Mouse (Mus musculus) C2C12 (cell line): Measurements from ENCODE around the gene Ntsr1. TPM values are rescaled to one million over a fixed set of nuclear protein-coding genes. Genes with fewer than 3 reads are reported as not detected.

Experiments
- H3K27me3 ChIP-seq: one replicate; pipeline ENCODE4 v1.6.1; 2011; ENCODE audit not compliant: control insufficient read depth, insufficient read depth, insufficient read length
- H3K36me3 ChIP-seq: one replicate; pipeline ENCODE4 v1.6.1; 2011; ENCODE audit not compliant: control insufficient read depth, insufficient read depth
- H3K4me3 ChIP-seq: one replicate; pipeline ENCODE4 v1.5.1; 2011; ENCODE audit warnings: mild to moderate bottlenecking, control low read depth; ENCODE audit not compliant: poor library complexity, insufficient read depth, severe bottlenecking
- H3K79me2 ChIP-seq: one replicate; pipeline ENCODE4 v1.6.1; 2011; ENCODE audit not compliant: control insufficient read depth, insufficient read depth
- H3K79me3 ChIP-seq: one replicate; pipeline ENCODE4 v1.6.1; 2011; ENCODE audit warnings: low read depth, control low read depth
- H3ac ChIP-seq: one replicate; pipeline ENCODE3; 2011; ENCODE audit warnings: low read depth; ENCODE audit not compliant: control insufficient read depth, insufficient read length
- CEBPB ChIP-seq: IDR thresholded peaks from one replicate; pipeline ENCODE4 v1.6.1; 2011; ENCODE audit warnings: low read depth, mild to moderate bottlenecking, control low read depth, moderate library complexity
- CTCF ChIP-seq: IDR thresholded peaks from one replicate; pipeline ENCODE4 v1.5.1; 2011; ENCODE audit not compliant: control insufficient read depth, insufficient read depth, insufficient read length
- FOSL1 ChIP-seq: IDR thresholded peaks from one replicate; pipeline ENCODE4 v1.8.0; 2011; ENCODE audit warnings: mild to moderate bottlenecking, low read length; ENCODE audit not compliant: poor library complexity, insufficient read depth, severe bottlenecking
- MAX ChIP-seq: IDR thresholded peaks from one replicate; pipeline ENCODE4 v1.6.1; 2011; ENCODE audit warnings: mild to moderate bottlenecking, control low read depth
- MYOD1 ChIP-seq: IDR thresholded peaks from one replicate; pipeline ENCODE4 v1.6.1; 2011; ENCODE audit warnings: low read depth; ENCODE audit not compliant: control insufficient read depth, insufficient read length
- MYOG ChIP-seq: IDR thresholded peaks from one replicate; pipeline ENCODE4 v1.6.1; 2011; ENCODE audit not compliant: control insufficient read depth, insufficient read length; ENCODE audit errors: extremely low read depth
- USF1 ChIP-seq: IDR thresholded peaks from one replicate; pipeline ENCODE4 v1.6.1; 2011; ENCODE audit warnings: low read depth, mild to moderate bottlenecking, control low read depth, moderate library complexity
- polyA plus RNA-seq: library from polyadenylated mRNA; unstranded; fragments of >200 nt; fragmentation: generic; extraction: Trizol; gene quantifications from one replicate; pipeline ENCODE4 v1.2.1, GENCODE M21; 2012; ENCODE audit warnings: missing spikeins

Gene Ntsr1
- polyA plus RNA-seq, 1 experiment: not detected

DNA sequence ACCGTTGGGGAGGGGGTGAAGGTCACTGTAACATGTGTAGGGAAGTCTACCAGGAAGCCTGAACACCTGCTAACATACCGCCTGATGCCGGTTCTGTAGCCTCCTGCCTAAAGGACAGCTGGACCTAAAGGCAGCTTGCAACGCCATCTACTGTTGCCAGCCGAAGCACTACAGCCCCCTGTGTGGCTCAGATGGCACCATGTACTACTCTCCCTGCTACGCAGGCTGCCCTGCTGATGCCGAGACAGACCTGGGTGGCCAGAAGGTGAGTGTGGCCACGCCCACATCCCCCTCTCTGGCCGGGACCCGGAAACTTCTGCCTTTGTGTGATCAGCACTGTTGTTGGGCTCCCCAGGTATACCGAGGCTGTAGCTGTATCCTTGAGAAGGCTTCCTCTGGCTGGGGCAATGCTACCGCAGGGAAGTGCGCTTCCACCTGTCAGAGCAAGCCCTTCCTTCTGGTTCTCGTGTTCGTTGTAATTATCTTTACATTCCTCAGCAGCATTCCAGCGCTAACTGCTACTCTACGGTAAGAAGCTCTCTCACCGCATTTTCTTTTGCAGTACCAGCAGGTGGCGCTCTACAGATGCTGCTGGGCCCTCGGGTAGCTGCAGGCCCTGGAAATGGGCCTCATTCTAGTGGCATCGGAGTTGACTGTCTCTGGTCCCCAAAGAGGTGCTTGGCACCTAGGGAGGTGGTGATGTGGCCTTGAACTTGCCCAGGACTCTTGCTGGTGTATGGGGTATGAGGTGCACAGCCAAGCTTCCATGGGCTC lies 27.3 kb upstream of the Ntsr1 start:
- Histone ChIP-seq H3ac (no peak overlapping the region), H3K4me3 (no peak overlapping the region), H3K27me3 (no peaks in the 10 kb centered on the region), H3K36me3 (no peaks in the 10 kb centered on the region), H3K79me3 (no peaks in the 10 kb centered on the region), H3K79me2 (no peaks in the 10 kb centered on the region)
- TF ChIP-seq USF1 (no peak), CTCF (peak; percentile 29)

GRCm38 (mm10) chr2:180473080-180473440 lies 26.7 kb upstream of the Ntsr1 start:
- no peak for TF ChIP-seq MYOG
- no peak for TF ChIP-seq FOSL1
- TF ChIP-seq CEBPB: no peak
- TF ChIP-seq MAX: no peak
- TF ChIP-seq MYOD1: no peak
- no peak for TF ChIP-seq CTCF
- no peak for TF ChIP-seq USF1
- Histone ChIP-seq H3K36me3 (no peaks in the 10 kb centered on the region), H3K27me3 (no peaks in the 10 kb centered on the region), H3K79me3 (no peaks in the 10 kb centered on the region), H3K4me3 (no peak overlapping the region), H3ac (no peak overlapping the region), H3K79me2 (no peaks in the 10 kb centered on the region)

DNA sequence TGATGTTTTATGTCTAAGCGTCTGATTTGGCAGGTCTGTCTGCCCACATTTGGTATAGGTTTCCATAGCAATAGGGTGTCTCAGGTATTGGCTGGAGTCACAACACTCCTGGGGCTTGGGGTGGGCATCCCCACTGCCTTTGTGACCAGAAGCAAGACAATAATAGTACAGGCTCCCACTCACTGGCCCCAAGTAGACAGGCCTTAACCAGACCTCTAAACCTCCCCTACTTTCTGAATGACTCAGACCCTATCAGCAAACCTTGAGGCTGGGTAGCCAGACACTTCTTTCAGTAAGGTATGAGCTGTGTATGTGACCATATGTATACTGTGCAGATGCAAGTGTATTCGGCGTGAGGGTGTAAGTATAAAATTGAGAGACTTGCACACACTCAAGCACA lies 24.9 kb upstream of the Ntsr1 start:
- no peaks in the 10 kb centered on the region for H3K36me3 ChIP-seq
- H3K27me3 ChIP-seq: peaks cover 6% of the 10 kb centered on the region
- H3K4me3 ChIP-seq: no peak overlapping the region
- H3K79me3 ChIP-seq: no peaks in the 10 kb centered on the region
- TF ChIP-seq MAX: no peak
- no peak for TF ChIP-seq MYOD1
- no peaks in the 10 kb centered on the region for H3K79me2 ChIP-seq
- H3ac ChIP-seq: no peak overlapping the region

DNA sequence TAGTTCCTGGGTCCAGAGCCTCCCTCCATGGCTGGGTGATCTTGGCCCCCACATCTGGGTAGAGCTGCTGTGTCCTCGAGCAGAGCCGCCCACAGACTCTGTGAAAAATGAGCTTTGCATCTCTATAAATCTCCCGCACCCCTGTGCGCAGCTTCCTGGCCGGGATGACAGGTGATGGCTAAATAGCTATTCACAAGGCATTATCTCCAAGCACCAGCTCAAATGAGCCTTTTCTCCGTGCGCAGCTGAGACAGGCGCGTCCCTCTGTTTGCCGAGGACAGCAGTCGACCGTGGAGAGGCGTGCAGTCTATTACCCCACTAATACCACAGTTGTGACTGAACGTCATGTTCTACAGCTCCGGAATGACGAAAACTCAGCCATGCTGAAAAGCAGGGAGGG lies 17.5 kb upstream of the Ntsr1 start:
- no peaks in the 10 kb centered on the region for H3K36me3 ChIP-seq
- H3ac ChIP-seq: no peak overlapping the region
- TF ChIP-seq CTCF (no peak), FOSL1 (no peak), MAX (no peak), MYOG (no peak), MYOD1 (no peak), USF1 (no peak), CEBPB (no peak)
- no peaks in the 10 kb centered on the region for H3K79me2 ChIP-seq
- no peaks in the 10 kb centered on the region for H3K79me3 ChIP-seq
- no peak overlapping the region for H3K4me3 ChIP-seq
- peaks cover 56% of the 10 kb centered on the region for H3K27me3 ChIP-seq

GRCm38 (mm10) chr2:180484882-180485281 lies 14.9 kb upstream of the Ntsr1 start:
- H3K4me3 ChIP-seq: no peak overlapping the region
- no peak overlapping the region for H3ac ChIP-seq
- H3K27me3 ChIP-seq: peaks cover 67% of the 10 kb centered on the region
- no peak for TF ChIP-seq MAX
- TF ChIP-seq CEBPB: no peak
- no peak for TF ChIP-seq MYOG
- TF ChIP-seq CTCF: no peak
- no peak for TF ChIP-seq USF1
- TF ChIP-seq FOSL1: no peak
- no peak for TF ChIP-seq MYOD1
- no peaks in the 10 kb centered on the region for H3K79me3 ChIP-seq
- H3K79me2 ChIP-seq: no peaks in the 10 kb centered on the region
- no peaks in the 10 kb centered on the region for H3K36me3 ChIP-seq

- TF ChIP-seq CEBPB: no peak
- TF ChIP-seq FOSL1: no peak
- no peak for TF ChIP-seq MYOD1
- no peak for TF ChIP-seq CTCF
- no peak for TF ChIP-seq MYOG
- TF ChIP-seq USF1: no peak
- no peak for TF ChIP-seq MAX
- Histone ChIP-seq H3K79me3 (no peaks in the 10 kb centered on the region), H3K27me3 (peaks cover 66% of the 10 kb centered on the region), H3K36me3 (no peaks in the 10 kb centered on the region), H3K4me3 (no peak overlapping the region), H3ac (no peak overlapping the region), H3K79me2 (no peaks in the 10 kb centered on the region)
Measured at GRCm38 (mm10) chr2:180485306-180485705, 14.5 kb upstream of the Ntsr1 start.
